Comparison of ENCODE assay signal across 19 mouse cellular contexts in genomic region chr3:98406569-98407144, GRCm38 (mm10). TPM values are rescaled to one million over a fixed set of nuclear protein-coding genes. Genes with fewer than 3 reads are reported as not detected.
DNase-seq lines count a peak whose midpoint lies in the region; ATAC-seq and TF ChIP-seq lines count a peak whose summit lies in the region.
"Not testable (repeated sequence)": the region's sequence is repeated elsewhere in the genome, so short reads cannot be mapped to it uniquely, and the experiment has no call there.
"Had no signal": no experiment of that assay in that cellular context is flagged by ENCODE, and none has a peak within 500 bp of the region (broad histone marks: within the 10 kb centered on the region; RNA-seq: fewer than 3 reads in every experiment).

No protein-coding gene starts in this region.

- not testable (repeated sequence) for H3K27me3 ChIP-seq in heart, embryonic 10.5 days (ENCODE audit: insufficient read depth, poor library complexity, severe bottlenecking); heart, postnatal 0 days (ENCODE audit: control insufficient read depth, insufficient read depth, low read length); splenic B cell, adult 2 months (ENCODE audit: control insufficient read depth, insufficient read depth, low read length, poor library complexity, severe bottlenecking)

- H3K9me3 ChIP-seq in heart, embryonic 10.5 days; heart, postnatal 0 days (replicated peaks; ENCODE audit: control insufficient read depth, low read length): not testable (repeated sequence)

- not testable (repeated sequence) for H3K4me3 ChIP-seq in heart, embryonic 10.5 days; heart, postnatal 0 days (ENCODE audit: low read depth, low read length)

- H3K4me2 ChIP-seq in heart, postnatal 0 days (ENCODE audit: low read depth, low read length): peak overlapping the region; percentile 32

- H3K27ac ChIP-seq in heart, embryonic 10.5 days: peak overlapping the region; percentile 62; the same call in 1 of the 2 replicates
- H3K27ac ChIP-seq in heart, postnatal 0 days (ENCODE audit: low read depth): peak overlapping the region; percentile 90

- peaks cover 25% of the 10 kb centered on the region for H3K4me1 ChIP-seq in heart, embryonic 10.5 days
- H3K4me1 ChIP-seq in heart, postnatal 0 days (ENCODE audit: control insufficient read depth, insufficient read depth): peaks cover 28% of the 10 kb centered on the region

- peak; percentile 46 for DNase-seq in CD4-positive helper T cell, adult 2 months (ENCODE audit: low read depth, low spot score)
- DNase-seq in brain, adult 2 months (ENCODE audit: low read depth, low spot score): peak; percentile 47
- DNase-seq in heart, embryonic 10.5 days (ENCODE audit: low spot score): peak; percentile 70
- DNase-seq in heart, postnatal 0 days (ENCODE audit: low spot score): not testable (repeated sequence)
- peak; percentile 1 for DNase-seq in kidney, adult 11 months
- DNase-seq in splenic B cell, adult 2 months (ENCODE audit: low read depth, low spot score): peak; percentile 69
- peak; percentile 77 for DNase-seq in thymus, postnatal 25 days

- TF ChIP-seq CTCF in heart, postnatal 0 days (IDR thresholded peaks at IDR 0.05; ENCODE audit: low read depth): not testable (repeated sequence)

- H3K36me3 ChIP-seq in heart, embryonic 10.5 days; heart, postnatal 0 days (replicated peaks; ENCODE audit: control insufficient read depth, insufficient read depth, low read length); splenic B cell, adult 2 months (ENCODE audit: control insufficient read depth, insufficient read depth, low read length, poor library complexity, severe bottlenecking): not testable (repeated sequence)

- not testable (repeated sequence) for H3K9ac ChIP-seq in heart, postnatal 0 days (replicated peaks; ENCODE audit: low read depth, low read length)

- ATAC-seq in heart, postnatal 0 days (ENCODE audit: insufficient read depth, low read depth): peak; percentile 27; the same call in 1 of the 2 replicates
- peak; percentile 25; the same call in 1 of the 2 replicates for ATAC-seq in megakaryocyte progenitor cell, adult 5-6 weeks (replicated peaks; ENCODE audit: poor library complexity)

- 42% methylated on average over 12 of the region's 12 CpGs for WGBS in heart, embryonic 10.5 days
- 19% methylated on average over 12 of the region's 12 CpGs for WGBS in heart, postnatal 0 days

- TF ChIP-seq EP300 in heart, postnatal 0 days (IDR thresholded peaks at IDR 0.05; ENCODE audit: low read depth): not testable (repeated sequence)

RNA-seq across cellular contexts. Expression of gene Zfp697, which starts 24.4 kb away (rescaled TPM):
- polyA plus RNA-seq in heart, embryonic 10.5 days (2016; fragmentation: Nextera tagmentation; extraction: Ambion mirVana): 7.3 and 10.0 TPM in 2 replicates
- 10.4 and 20.8 TPM in 2 replicates for total RNA-seq in heart, postnatal 0 days (2014; rRNA removed; ENCODE audit: low replicate concordance)
- 9.4 and 9.6 TPM in 2 replicates for polyA plus RNA-seq in heart, postnatal 0 days (2015; fragmentation: Nextera tagmentation; extraction: Ambion mirVana)
- 0.90 and 1.2 TPM in 2 replicates for total RNA-seq in megakaryocyte progenitor cell, adult 5-6 weeks (2015)
- total RNA-seq in megakaryocyte progenitor cell, adult 5-6 weeks (2017): 0.54 and 0.84 TPM in 2 replicates
- polyA plus RNA-seq: G1E had no signal

RNA-seq across cellular contexts. Expression of gene Gm4450, which starts 50.3 kb away (rescaled TPM):
- 0.20 TPM in 1 of 2 replicates, not detected in the other for polyA plus RNA-seq in heart, embryonic 10.5 days (2016; fragmentation: Nextera tagmentation; extraction: Ambion mirVana)
- total RNA-seq in heart, postnatal 0 days (2014; rRNA removed; ENCODE audit: low replicate concordance): not detected in 2 replicates
- polyA plus RNA-seq in heart, postnatal 0 days (2015; fragmentation: Nextera tagmentation; extraction: Ambion mirVana): not detected in 2 replicates
- total RNA-seq in megakaryocyte progenitor cell, adult 5-6 weeks (2015): not detected in 2 replicates
- not detected in 2 replicates for total RNA-seq in megakaryocyte progenitor cell, adult 5-6 weeks (2017)
- total RNA-seq: G1E; gastrocnemius, postnatal 4 days; heart, postnatal 14 days; layer of hippocampus, adult 8-10 months; left cerebral cortex, postnatal 36 days had no signal
- polyA plus RNA-seq: embryonic facial prominence, embryonic 14.5 days; forebrain, embryonic 15.5 days; G1E; limb, embryonic 15.5 days; liver, embryonic 16.5 days; lung, postnatal 0 days; neural tube, embryonic 13.5 days had no signal
